Mouse (Mus musculus) midbrain, postnatal 0 days (tissue): ENCODE results near the gene Arl14. TPM values are rescaled to one million over a fixed set of nuclear protein-coding genes. Genes with fewer than 3 reads are reported as not detected.

ENCODE experiments used
- ATAC-seq: fragments of 200-750 bp; cut with Nextera tagmentation; 2 replicates; pipeline ENCODE4 v1.8.0; 2017; ENCODE audit warnings: moderate number of reproducible peaks, mild to moderate bottlenecking, moderate TSS enrichment, moderate library complexity; ENCODE audit not compliant: low FRiP score
- DNase-seq: peaks from one replicate; pipeline ENCODE4 v3.0.0-alpha.2; 2015; ENCODE audit warnings: low spot score
- H3K27ac ChIP-seq: fragments of 300-500 bp; sonication (generic); 2 replicates; pipeline ENCODE4 v1.5.1; 2014; ENCODE audit warnings: low read depth, mild to moderate bottlenecking, low read length, mixed read lengths
- H3K27me3 ChIP-seq: fragments of 300-500 bp; sonication (generic); 2 replicates; pipeline ENCODE4 v1.6.1; 2014; ENCODE audit warnings: low read length, control low read depth, mixed read lengths; ENCODE audit not compliant: insufficient read depth
- H3K36me3 ChIP-seq: fragments of 300-500 bp; sonication (generic); 2 replicates; pipeline ENCODE4 v1.6.1; 2014; ENCODE audit warnings: low read length, control low read depth, mixed read lengths; ENCODE audit not compliant: insufficient read depth
- H3K4me1 ChIP-seq: fragments of 300-500 bp; sonication (generic); 2 replicates; pipeline ENCODE4 v1.6.1; 2014; ENCODE audit warnings: mild to moderate bottlenecking, control low read depth, antibody characterized with exemption, low read length, mixed read lengths; ENCODE audit not compliant: insufficient read depth
- H3K4me2 ChIP-seq: fragments of 300-500 bp; sonication (generic); 2 replicates; pipeline ENCODE4 v1.6.1; 2014; ENCODE audit warnings: low read depth, mild to moderate bottlenecking, low read length, mixed read lengths; ENCODE audit not compliant: poor library complexity, severe bottlenecking
- H3K4me3 ChIP-seq: fragments of 300-500 bp; sonication (generic); 2 replicates; pipeline ENCODE4 v1.5.1; 2014; ENCODE audit warnings: low read depth, mild to moderate bottlenecking, low read length, moderate library complexity
- H3K9ac ChIP-seq: fragments of 300-500 bp; sonication (generic); replicated peaks from 2 replicates; pipeline ENCODE4 v1.6.1; 2014; ENCODE audit warnings: mild to moderate bottlenecking, low read length, moderate library complexity, mixed read lengths; ENCODE audit not compliant: poor library complexity, severe bottlenecking
- H3K9me3 ChIP-seq: fragments of 300-500 bp; sonication (generic); 2 replicates; pipeline ENCODE4 v1.6.1; 2016; ENCODE audit warnings: low read length, control low read depth
- CTCF ChIP-seq: IDR thresholded peaks from 2 replicates; pipeline ENCODE4 v1.5.1; 2016; ENCODE audit warnings: antibody characterized with exemption, mild to moderate bottlenecking
- WGBS: fragments of 180-500 bp; shearing (Covaris S2); extraction: QIAGEN DNeasy Blood & Tissue Kit; methylation state at CpG from one replicate; pipeline ENCODE4 v1.1.7; 2014; 5-methylcytosine and 5-hydroxymethylcytosine counted together
- polyA plus RNA-seq: library from polyadenylated mRNA; unstranded; fragments of >200 nt; fragmentation: Nextera tagmentation; extraction: Ambion mirVana; gene quantifications from 2 replicates; pipeline ENCODE4 v1.2.1, GENCODE M21; 2015
- total RNA-seq: library from RNA; depleted of rRNA; stranded (reverse); fragments of >200 nt; gene quantifications from 2 replicates; pipeline ENCODE4 v1.2.3, GENCODE M21; 2014

The Arl14 gene
- total and polyA plus RNA-seq, 2 experiments from 2014 or later, result not detected

GRCm38 (mm10) chr3:69208441-69209309, 13.5 kb upstream of the Arl14 start:
- no peaks in the 10 kb centered on the region for H3K4me1 ChIP-seq
- WGBS, result 67% methylated on average over 12 of the region's 12 CpGs
- H3K4me2 ChIP-seq, result no peak overlapping the region
- ATAC-seq (no peak), DNase-seq (peak; percentile 51)
- no peaks in the 10 kb centered on the region for H3K36me3 ChIP-seq
- H3K9ac ChIP-seq, result no peak overlapping the region
- H3K4me3 ChIP-seq, result no peak overlapping the region
- TF ChIP-seq CTCF, result peak; percentile 76
- no peaks in the 10 kb centered on the region for H3K27me3 ChIP-seq
- no peaks in the 10 kb centered on the region for H3K9me3 ChIP-seq
- H3K27ac ChIP-seq, result no peak overlapping the region

GRCm38 (mm10) chr3:69212246-69212645, 10.0 kb upstream of the Arl14 start:
- H3K9ac ChIP-seq, result no peak overlapping the region
- H3K27ac ChIP-seq, result no peak overlapping the region
- no peaks in the 10 kb centered on the region for H3K9me3 ChIP-seq
- no peaks in the 10 kb centered on the region for H3K36me3 ChIP-seq
- H3K4me1 ChIP-seq, result no peaks in the 10 kb centered on the region
- H3K27me3 ChIP-seq, result no peaks in the 10 kb centered on the region
- 85% methylated on average over 2 of the region's 2 CpGs for WGBS
- ATAC-seq, result no peak
- no peak overlapping the region for H3K4me2 ChIP-seq
- no peak overlapping the region for H3K4me3 ChIP-seq
- TF ChIP-seq CTCF, result no peak
- no peak for DNase-seq

DNA sequence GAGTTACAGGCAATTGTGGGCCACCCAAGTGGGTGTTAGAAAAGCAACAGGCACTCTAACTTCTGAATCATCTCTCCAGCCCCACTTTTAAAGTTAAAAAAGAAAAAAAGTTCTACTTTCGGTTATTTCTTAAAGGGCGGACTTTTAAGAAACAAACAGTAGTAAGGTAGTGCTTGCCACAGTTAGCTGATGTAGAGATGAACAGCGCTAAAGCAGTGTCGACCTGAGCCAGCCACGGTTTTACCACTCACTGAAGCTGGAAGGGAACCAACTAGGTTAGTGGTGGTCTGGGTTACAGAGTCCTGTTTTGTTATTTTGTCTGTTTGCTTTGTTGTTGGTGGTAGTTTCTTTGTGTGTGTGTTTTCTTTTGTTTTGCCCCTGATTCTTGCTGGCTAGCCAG, 8.8 kb upstream of the Arl14 start:
- Histone ChIP-seq H3K9me3 (no peaks in the 10 kb centered on the region), H3K27ac (no peak overlapping the region), H3K27me3 (no peaks in the 10 kb centered on the region), H3K4me2 (no peak overlapping the region), H3K36me3 (no peaks in the 10 kb centered on the region), H3K4me1 (no peaks in the 10 kb centered on the region), H3K9ac (no peak overlapping the region), H3K4me3 (no peak overlapping the region)
- ATAC-seq (no peak), DNase-seq (no peak)
- no peak for TF ChIP-seq CTCF
- 90% methylated on average over 5 of the region's 5 CpGs for WGBS

GRCm38 (mm10) chr3:69214566-69214965, 7.7 kb upstream of the Arl14 start:
- Histone ChIP-seq H3K27me3 (no peaks in the 10 kb centered on the region), H3K4me3 (no peak overlapping the region)

GRCm38 (mm10) chr3:69222502-69222900, 282 bp downstream of the Arl14 start:
- Histone ChIP-seq H3K9me3 (no peaks in the 10 kb centered on the region), H3K27me3 (no peaks in the 10 kb centered on the region), H3K9ac (no peak overlapping the region), H3K4me1 (no peaks in the 10 kb centered on the region), H3K4me3 (no peak overlapping the region), H3K36me3 (no peaks in the 10 kb centered on the region), H3K4me2 (no peak overlapping the region), H3K27ac (no peak overlapping the region)
- DNase-seq (no peak), ATAC-seq (no peak)
- no peak for TF ChIP-seq CTCF
- WGBS, result 90% methylated on average over 14 of the region's 14 CpGs

More at GRCm38 (mm10) chr3:69214566-69214965, 7.7 kb upstream of the Arl14 start:
- 89% methylated on average over 5 of the region's 5 CpGs for WGBS
- DNase-seq (no peak), ATAC-seq (no peak)
- Histone ChIP-seq H3K4me2 (no peak overlapping the region), H3K27ac (no peak overlapping the region), H3K36me3 (no peaks in the 10 kb centered on the region), H3K9ac (no peak overlapping the region), H3K9me3 (no peaks in the 10 kb centered on the region), H3K4me1 (no peaks in the 10 kb centered on the region)
- TF ChIP-seq CTCF, result no peak

DNA sequence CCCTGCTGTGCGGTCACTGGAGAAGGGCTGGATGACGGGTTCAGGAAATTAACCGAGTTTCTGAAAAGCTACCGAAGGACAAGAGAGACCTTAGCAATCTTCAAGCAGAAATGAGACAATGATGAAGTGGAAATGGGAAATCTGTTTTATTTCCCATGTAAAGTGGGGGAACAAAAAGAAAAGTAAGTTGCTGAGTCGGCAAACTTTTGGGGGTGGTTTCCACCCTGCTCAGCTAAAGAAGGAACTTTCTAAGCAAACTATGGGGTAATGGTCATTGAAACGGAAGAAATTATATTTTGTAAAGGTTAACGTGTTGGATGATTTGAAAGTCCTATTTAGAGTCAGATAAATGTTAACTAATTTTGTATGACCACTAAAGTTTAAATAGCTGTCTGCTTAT, 768 bp downstream of the Arl14 start:
- no peak for TF ChIP-seq CTCF
- H3K4me1 ChIP-seq, result no peaks in the 10 kb centered on the region
- no peak overlapping the region for H3K9ac ChIP-seq
- WGBS, result 85% methylated on average over 7 of the region's 7 CpGs
- no peaks in the 10 kb centered on the region for H3K27me3 ChIP-seq
- H3K9me3 ChIP-seq, result no peaks in the 10 kb centered on the region
- no peak overlapping the region for H3K4me3 ChIP-seq
- H3K36me3 ChIP-seq, result no peaks in the 10 kb centered on the region
- ATAC-seq (no peak), DNase-seq (no peak)
- H3K27ac ChIP-seq, result no peak overlapping the region
- no peak overlapping the region for H3K4me2 ChIP-seq
